Mouse (Mus musculus) liver, postnatal 0 days (tissue): ENCODE results near the gene Abcd2.

Source experiments
- CTCF ChIP-seq: sonication (generic); IDR thresholded peaks from 2 replicates; pipeline ENCODE4 v1.5.1; 2016; ENCODE audit warnings: antibody characterized with exemption, low read depth
- EP300 ChIP-seq: IDR thresholded peaks from 2 replicates; pipeline ENCODE4 v1.6.1; 2016; ENCODE audit warnings: antibody characterized with exemption, low read depth, mild to moderate bottlenecking

DNA sequence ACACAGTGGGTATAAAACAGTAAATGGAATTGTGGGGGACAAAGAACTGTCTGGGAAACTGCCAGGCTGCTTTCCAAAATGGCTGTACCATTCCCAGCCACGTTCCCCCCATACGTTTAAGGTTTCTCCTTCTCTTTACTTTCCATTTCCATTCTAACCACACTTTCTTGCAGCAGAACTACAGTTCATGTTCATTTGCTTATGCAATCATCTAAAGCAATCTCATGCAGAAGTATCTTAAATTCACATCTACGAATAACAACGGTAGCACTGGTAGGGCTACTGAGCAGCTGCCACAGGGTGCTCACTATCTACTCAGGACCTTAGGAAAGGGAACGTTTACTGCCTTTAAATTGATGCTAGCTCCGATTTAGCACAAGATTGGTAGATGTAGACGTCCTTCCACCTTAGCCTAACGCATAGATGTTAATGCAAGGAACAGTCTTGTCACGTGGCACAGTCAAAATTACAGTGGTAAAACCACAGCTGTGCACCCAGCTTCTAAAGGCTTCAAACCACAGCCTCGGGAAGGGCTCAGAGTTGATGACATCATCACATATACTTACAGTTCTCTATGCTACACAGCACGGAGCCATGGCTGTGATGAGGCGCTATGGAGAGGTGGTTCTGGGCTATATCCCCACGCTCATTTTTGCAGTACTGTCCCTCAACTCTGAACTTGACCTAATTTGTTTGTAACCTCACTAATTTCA lies 23.6 kb downstream of the Abcd2 start:
- no peak for TF ChIP-seq CTCF
- TF ChIP-seq EP300 = no peak
